Mouse (Mus musculus) heart, embryonic 13.5 days (tissue): Measurements from ENCODE around the gene Akap10. TPM values are rescaled to one million over a fixed set of nuclear protein-coding genes. Genes with fewer than 3 reads are reported as not detected.
"Not testable (repeated sequence)": the region's sequence is repeated elsewhere in the genome, so short reads cannot be mapped to it uniquely, and the experiment has no call there.

Experiments
- ATAC-seq: fragments of 200-750 bp; cut with Nextera tagmentation; 2 replicates; pipeline ENCODE4 v1.8.0; 2017; ENCODE audit warnings: moderate TSS enrichment; ENCODE audit not compliant: insufficient number of reproducible peaks, low FRiP score, low TSS enrichment; ENCODE audit errors: extremely low read depth
- H3K27ac ChIP-seq: fragments of 300-500 bp; sonication (generic); replicated peaks from 2 replicates; pipeline ENCODE4 v1.5.1; 2015; ENCODE audit warnings: moderate library complexity, mild to moderate bottlenecking, inconsistent platforms
- H3K27me3 ChIP-seq: fragments of 300-500 bp; sonication (generic); replicated peaks from 2 replicates; pipeline ENCODE4 v1.6.1; 2015; ENCODE audit warnings: mild to moderate bottlenecking, inconsistent platforms
- H3K36me3 ChIP-seq: fragments of 300-500 bp; sonication (generic); 2 replicates; pipeline ENCODE4 v1.6.1; 2015; ENCODE audit warnings: mild to moderate bottlenecking, inconsistent platforms
- H3K4me1 ChIP-seq: fragments of 300-500 bp; sonication (generic); 2 replicates; pipeline ENCODE4 v1.6.1; 2015; ENCODE audit warnings: inconsistent platforms
- H3K4me2 ChIP-seq: fragments of 300-500 bp; sonication (generic); 2 replicates; pipeline ENCODE4 v1.6.1; 2015; ENCODE audit warnings: inconsistent platforms, mild to moderate bottlenecking, moderate library complexity
- H3K4me3 ChIP-seq: fragments of 300-500 bp; sonication (generic); 2 replicates; pipeline ENCODE4 v1.5.1; 2015; ENCODE audit warnings: moderate library complexity, mild to moderate bottlenecking, inconsistent platforms
- H3K9ac ChIP-seq: fragments of 300-500 bp; sonication (generic); 2 replicates; pipeline ENCODE4 v1.6.1; 2015; ENCODE audit warnings: inconsistent platforms, mild to moderate bottlenecking, moderate library complexity
- H3K9me3 ChIP-seq: fragments of 300-500 bp; sonication (generic); 2 replicates; pipeline ENCODE4 v1.6.1; 2016; ENCODE audit warnings: inconsistent platforms
- WGBS: fragments of 180-500 bp; shearing (Covaris S2); methylation state at CpG from one replicate; pipeline ENCODE4 v1.1.7; 2015; ENCODE audit warnings: mixed read lengths; 5-methylcytosine and 5-hydroxymethylcytosine counted together
- polyA plus RNA-seq: library from polyadenylated mRNA; unstranded; fragments of >200 nt; fragmentation: Nextera tagmentation; extraction: Ambion mirVana; gene quantifications from 2 replicates; pipeline ENCODE4 v1.2.1, GENCODE M21; 2015

Akap10 gene
- polyA plus RNA-seq, 1 experiment from 2014 or later = 11.9 TPM

DNA sequence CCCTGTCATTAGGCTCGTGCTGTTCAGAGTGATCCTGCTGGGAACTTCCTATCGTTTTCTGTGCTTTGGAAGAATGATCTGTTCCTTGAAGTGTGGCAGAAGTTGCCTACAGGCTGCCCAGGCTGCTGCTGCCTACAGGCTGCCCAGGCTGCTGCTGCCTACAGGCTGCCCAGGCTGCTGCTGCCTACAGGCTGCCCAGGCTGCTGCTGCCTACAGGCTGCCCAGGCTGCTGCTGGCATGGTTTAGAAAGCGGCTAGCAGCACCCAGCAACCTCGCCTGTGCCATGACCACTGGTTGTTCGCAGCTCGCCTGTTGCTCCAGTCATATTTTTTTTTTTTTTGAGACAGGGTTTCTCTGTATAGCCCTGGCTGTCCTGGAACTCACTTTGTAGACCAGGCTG, 28.7 kb upstream of the Akap10 start:
- not testable (repeated sequence) for H3K4me2 ChIP-seq, H3K4me1 ChIP-seq, H3K9ac ChIP-seq, ATAC-seq, H3K36me3 ChIP-seq, H3K4me3 ChIP-seq, H3K27ac ChIP-seq, H3K9me3 ChIP-seq
- peaks cover 30% of the 10 kb centered on the region for H3K27me3 ChIP-seq
- 53% methylated on average over 6 of the region's 6 CpGs for WGBS

GRCm38 (mm10) chr11:61957296-61957813, 27.3 kb upstream of the Akap10 start:
- peaks cover 8% of the 10 kb centered on the region for H3K4me1 ChIP-seq
- no peaks in the 10 kb centered on the region for H3K9me3 ChIP-seq
- peak overlapping the region; percentile 78 for H3K9ac ChIP-seq
- no peaks in the 10 kb centered on the region for H3K36me3 ChIP-seq
- peak overlapping the region; percentile 100 for H3K4me2 ChIP-seq
- no peak overlapping the region for H3K27ac ChIP-seq
- H3K4me3 ChIP-seq = peak overlapping the region; percentile 70
- WGBS = 5% methylated on average over 25 of the region's 25 CpGs
- no peak for ATAC-seq
- H3K27me3 ChIP-seq = peaks cover 30% of the 10 kb centered on the region

DNA sequence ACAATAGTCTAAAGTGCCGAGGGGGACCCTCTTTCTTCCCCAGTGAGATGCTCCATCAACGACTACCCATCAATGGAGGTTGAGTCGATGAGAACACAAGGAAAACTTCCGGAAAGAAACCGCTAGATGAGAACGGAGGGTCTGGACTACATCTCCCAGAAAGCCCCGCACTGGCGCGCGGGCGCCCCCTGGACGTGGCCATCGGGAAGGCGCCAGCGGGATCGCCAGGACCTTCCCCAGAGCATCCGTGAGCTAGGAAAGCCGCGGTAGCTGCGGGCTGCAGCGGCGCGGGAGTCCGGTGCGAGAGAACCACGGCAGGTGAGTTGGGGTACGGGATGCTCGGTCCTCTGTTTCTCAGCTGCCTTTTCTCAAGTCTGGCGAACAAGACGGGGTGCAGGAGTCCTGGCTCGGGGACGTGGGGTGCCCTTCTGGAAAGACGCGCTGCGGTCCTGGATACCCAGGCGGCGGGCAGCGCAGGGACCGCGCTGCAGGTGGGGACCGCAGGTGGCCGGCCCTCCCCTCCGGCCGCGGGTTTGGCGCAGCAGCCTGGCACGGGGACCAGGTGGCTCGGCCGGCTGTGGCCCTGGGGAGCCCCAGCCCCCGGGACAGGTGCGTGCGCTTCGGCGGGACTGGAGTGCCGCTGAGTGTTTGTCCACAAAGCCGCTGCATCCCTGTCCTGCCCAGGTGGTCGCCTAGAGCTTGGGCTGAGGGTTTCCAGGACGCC, 26.7 kb upstream of the Akap10 start, which contains the start of gene Specc1:
Gene Specc1 (plus strand): TSS at position 192 of the 724 bp plus-strand sequence.
- Histone ChIP-seq H3K27me3 (peaks cover 30% of the 10 kb centered on the region), H3K9me3 (no peaks in the 10 kb centered on the region), H3K36me3 (no peaks in the 10 kb centered on the region), H3K4me2 (peak within 1 kb of the TSS; percentile 100), H3K4me1 (peaks cover 8% of the 10 kb centered on the region), H3K9ac (peak within 1 kb of the TSS; percentile 78), H3K27ac (no peak within 1 kb of the TSS), H3K4me3 (peak within 1 kb of the TSS; percentile 70)
- peak; percentile 48; the same call in 1 of the 2 replicates for ATAC-seq
- WGBS = under 1% methylated on average over 58 of the region's 58 CpGs

GRCm38 (mm10) chr11:61955951-61956350, 25.9 kb upstream of the Akap10 start:
- H3K4me1 ChIP-seq = peaks cover 8% of the 10 kb centered on the region
- H3K27ac ChIP-seq = no peak overlapping the region
- peak overlapping the region; percentile 70; the same call in 1 of the 2 replicates for H3K4me3 ChIP-seq
- WGBS = 70% methylated on average over 6 of the region's 6 CpGs
- H3K9me3 ChIP-seq = no peaks in the 10 kb centered on the region
- H3K27me3 ChIP-seq = peaks cover 30% of the 10 kb centered on the region
- no peak overlapping the region for H3K9ac ChIP-seq
- peak overlapping the region; percentile 100; the same call in 1 of the 2 replicates for H3K4me2 ChIP-seq
- H3K36me3 ChIP-seq = no peaks in the 10 kb centered on the region
- no peak for ATAC-seq

DNA sequence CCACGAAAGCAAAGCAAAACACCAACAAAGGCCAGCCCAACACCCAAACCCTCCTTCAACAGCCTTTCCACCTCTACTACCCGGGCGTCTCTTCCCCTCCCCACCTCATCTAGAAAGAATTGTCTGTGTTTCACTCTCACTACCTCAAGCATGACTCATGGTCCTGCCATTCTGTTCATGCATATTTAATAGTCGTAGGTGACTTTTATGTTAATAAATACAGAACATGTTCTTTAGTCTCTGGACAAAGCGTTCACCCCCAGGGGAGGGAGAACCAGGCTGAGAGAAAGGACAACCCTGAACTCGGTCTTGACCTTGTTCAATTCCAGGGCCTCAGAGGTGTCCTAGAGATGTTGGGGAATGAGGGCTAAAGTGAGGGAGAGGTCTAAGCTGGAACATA, 25.1 kb upstream of the Akap10 start:
- Histone ChIP-seq H3K36me3 (no peaks in the 10 kb centered on the region), H3K9ac (no peak overlapping the region), H3K4me3 (no peak overlapping the region), H3K4me1 (peaks cover 8% of the 10 kb centered on the region), H3K27ac (no peak overlapping the region), H3K4me2 (no peak overlapping the region), H3K27me3 (peaks cover 26% of the 10 kb centered on the region), H3K9me3 (no peaks in the 10 kb centered on the region)
- no peak for ATAC-seq
- WGBS = 70% methylated on average over 6 of the region's 6 CpGs

GRCm38 (mm10) chr11:61950632-61951031, 20.6 kb upstream of the Akap10 start:
- H3K27me3 ChIP-seq = no peaks in the 10 kb centered on the region
- no peak for ATAC-seq
- WGBS = 17% methylated on average over 10 of the region's 10 CpGs
- no peak overlapping the region for H3K4me2 ChIP-seq
- H3K4me1 ChIP-seq = no peaks in the 10 kb centered on the region
- H3K9me3 ChIP-seq = no peaks in the 10 kb centered on the region
- no peak overlapping the region for H3K4me3 ChIP-seq
- H3K36me3 ChIP-seq = no peaks in the 10 kb centered on the region
- H3K9ac ChIP-seq = no peak overlapping the region
- no peak overlapping the region for H3K27ac ChIP-seq

GRCm38 (mm10) chr11:61949315-61949714, 19.3 kb upstream of the Akap10 start:
- ATAC-seq = no peak
- H3K9me3 ChIP-seq = no peaks in the 10 kb centered on the region
- H3K4me1 ChIP-seq = no peaks in the 10 kb centered on the region
- H3K9ac ChIP-seq = no peak overlapping the region
- no peaks in the 10 kb centered on the region for H3K36me3 ChIP-seq
- H3K4me2 ChIP-seq = no peak overlapping the region
- 3% methylated on average over 3 of the region's 3 CpGs for WGBS
- no peak overlapping the region for H3K4me3 ChIP-seq
- no peaks in the 10 kb centered on the region for H3K27me3 ChIP-seq
- H3K27ac ChIP-seq = no peak overlapping the region

- no peak overlapping the region for H3K4me2 ChIP-seq
- WGBS = 86% methylated on average over 4 of the region's 4 CpGs
- no peaks in the 10 kb centered on the region for H3K36me3 ChIP-seq
- no peaks in the 10 kb centered on the region for H3K4me1 ChIP-seq
- no peaks in the 10 kb centered on the region for H3K9me3 ChIP-seq
- H3K9ac ChIP-seq = no peak overlapping the region
- no peak overlapping the region for H3K27ac ChIP-seq
- H3K4me3 ChIP-seq = no peak overlapping the region
- no peaks in the 10 kb centered on the region for H3K27me3 ChIP-seq
- ATAC-seq = no peak
These were observed 16.6 kb upstream of the Akap10 start for GRCm38 (mm10) chr11:61946608-61947007.

DNA sequence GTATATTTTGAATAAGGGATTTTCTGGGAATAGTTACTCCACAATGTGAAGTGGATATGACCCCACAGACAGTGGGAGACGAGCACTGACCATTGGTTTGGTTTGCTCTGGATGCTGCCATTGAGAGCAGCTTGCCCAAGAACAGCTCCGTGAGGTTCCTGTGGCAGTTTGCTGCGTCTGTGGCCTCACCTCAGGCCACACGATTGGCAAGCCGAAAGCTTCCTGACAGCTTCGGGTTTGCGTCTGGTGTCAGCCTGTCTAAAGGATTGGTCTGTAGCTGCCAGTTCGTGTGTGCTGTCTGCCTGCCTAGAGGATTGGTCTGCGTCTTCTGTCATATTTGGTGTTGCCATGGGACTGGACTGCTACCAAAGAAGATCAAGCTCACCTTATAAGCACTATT, 14.4 kb upstream of the Akap10 start:
- Histone ChIP-seq H3K9me3 (no peaks in the 10 kb centered on the region), H3K27me3 (no peaks in the 10 kb centered on the region), H3K4me1 (no peaks in the 10 kb centered on the region), H3K27ac (no peak overlapping the region), H3K36me3 (no peaks in the 10 kb centered on the region), H3K4me3 (no peak overlapping the region), H3K9ac (no peak overlapping the region), H3K4me2 (no peak overlapping the region)
- ATAC-seq = no peak
- WGBS = 65% methylated on average over 9 of the region's 9 CpGs

- H3K4me3 ChIP-seq = no peak overlapping the region
- H3K36me3 ChIP-seq = no peaks in the 10 kb centered on the region
- peaks cover 3% of the 10 kb centered on the region; the same call in 1 of the 2 replicates for H3K27me3 ChIP-seq
- no peaks in the 10 kb centered on the region for H3K9me3 ChIP-seq
- no peak for ATAC-seq
- no peak overlapping the region for H3K9ac ChIP-seq
- H3K27ac ChIP-seq = no peak overlapping the region
- no peak overlapping the region for H3K4me2 ChIP-seq
- WGBS = 77% methylated on average over 2 of the region's 2 CpGs
- no peaks in the 10 kb centered on the region for H3K4me1 ChIP-seq
These were observed 12.9 kb upstream of the Akap10 start for GRCm38 (mm10) chr11:61942903-61943302.

DNA sequence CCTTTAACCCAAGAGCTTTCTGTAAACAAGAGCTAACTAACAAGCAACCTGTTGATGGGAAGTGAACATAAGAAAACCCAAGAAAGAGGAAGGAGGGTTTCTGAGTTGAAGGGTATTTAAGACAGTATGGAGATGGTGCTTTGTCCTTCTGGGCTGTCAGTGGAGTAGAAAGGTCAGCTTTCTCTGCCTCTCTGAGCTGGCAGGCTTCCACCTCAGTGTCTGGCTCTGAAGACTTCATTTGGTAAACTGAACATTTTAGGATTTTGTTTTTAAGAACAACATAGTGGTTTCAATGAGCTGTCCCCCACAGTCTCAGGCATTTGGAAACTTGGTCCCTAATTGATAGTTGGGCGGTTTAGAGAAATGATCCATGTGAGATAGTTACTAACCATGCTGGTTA, 7.7 kb upstream of the Akap10 start:
- no peak for ATAC-seq
- H3K36me3 ChIP-seq = no peaks in the 10 kb centered on the region
- WGBS = 74% methylated on average over 1 of the region's 1 CpGs

More for the DNA sequence above, 7.7 kb upstream of the Akap10 start:
- Histone ChIP-seq H3K9ac (no peak overlapping the region), H3K4me2 (no peak overlapping the region), H3K4me3 (no peak overlapping the region), H3K27ac (no peak overlapping the region), H3K4me1 (no peaks in the 10 kb centered on the region), H3K9me3 (no peaks in the 10 kb centered on the region), H3K27me3 (peaks cover 3% of the 10 kb centered on the region; the same call in 1 of the 2 replicates)
